14 mouse cellular contexts compared by ENCODE assay signal in genomic region chr16:13207649-13208048, GRCm38 (mm10). TPM values are rescaled to one million over a fixed set of nuclear protein-coding genes. Genes with fewer than 3 reads are reported as not detected.
DNase-seq lines count a peak whose midpoint lies in the region; ATAC-seq lines count a peak whose summit lies in the region.
"Had no signal": no experiment of that assay in that cellular context is flagged by ENCODE, and none has a peak within 500 bp of the region (broad histone marks: within the 10 kb centered on the region; RNA-seq: fewer than 3 reads in every experiment).

No protein-coding gene starts in this region.

- WGBS in hindbrain, embryonic 14.5 days, result 48% methylated on average over 5 of the region's 5 CpGs
- WGBS in hindbrain, embryonic 10.5 days, result 63% methylated on average over 5 of the region's 5 CpGs
- WGBS in limb, embryonic 12.5 days, result 19% methylated on average over 5 of the region's 5 CpGs
- WGBS in limb, embryonic 10.5 days, result 57% methylated on average over 5 of the region's 5 CpGs
- WGBS in limb, embryonic 13.5 days, result 10% methylated on average over 5 of the region's 5 CpGs

- H3K9me3 ChIP-seq in hindbrain, embryonic 14.5 days (ENCODE audit: control insufficient read depth, low read length), result no peaks in the 10 kb centered on the region
- H3K9me3 ChIP-seq in hindbrain, embryonic 10.5 days, result no peaks in the 10 kb centered on the region
- no peaks in the 10 kb centered on the region for H3K9me3 ChIP-seq in limb, embryonic 12.5 days
- H3K9me3 ChIP-seq in limb, embryonic 10.5 days (replicated peaks), result no peaks in the 10 kb centered on the region
- H3K9me3 ChIP-seq in limb, embryonic 13.5 days, result no peaks in the 10 kb centered on the region
- H3K9me3 ChIP-seq: forebrain, embryonic 15.5 days; liver, embryonic 13.5 days; megakaryocyte, embryonic 14.5 days had no signal

- H3K36me3 ChIP-seq in hindbrain, embryonic 14.5 days (replicated peaks; ENCODE audit: control insufficient read depth, insufficient read depth), result no peaks in the 10 kb centered on the region
- H3K36me3 ChIP-seq in hindbrain, embryonic 10.5 days, result no peaks in the 10 kb centered on the region
- no peaks in the 10 kb centered on the region for H3K36me3 ChIP-seq in limb, embryonic 12.5 days
- no peaks in the 10 kb centered on the region for H3K36me3 ChIP-seq in limb, embryonic 10.5 days
- H3K36me3 ChIP-seq in limb, embryonic 13.5 days, result no peaks in the 10 kb centered on the region
- H3K36me3 ChIP-seq: forebrain, embryonic 15.5 days; liver, embryonic 13.5 days had no signal

- DNase-seq in hindbrain, embryonic 14.5 days (ENCODE audit: low spot score), result no peak
- DNase-seq in hindbrain, embryonic 10.5 days (ENCODE audit: low spot score), result no peak
- DNase-seq in limb, embryonic 10.5 days (ENCODE audit: low spot score), result no peak
- peak; percentile 89 for DNase-seq in brain, adult 2 months (ENCODE audit: low read depth, low spot score)
- no peak for DNase-seq in heart, adult 18-20 months
- no peak for DNase-seq in gastrocnemius, postnatal 25 days
- DNase-seq: kidney, adult 9 months; liver, embryonic 13.5 days had no signal

- H3K27ac ChIP-seq in hindbrain, embryonic 14.5 days, result no peak overlapping the region
- H3K27ac ChIP-seq in hindbrain, embryonic 10.5 days, result no peak overlapping the region
- H3K27ac ChIP-seq in limb, embryonic 12.5 days, result no peak overlapping the region
- H3K27ac ChIP-seq in limb, embryonic 10.5 days, result no peak overlapping the region
- H3K27ac ChIP-seq in limb, embryonic 13.5 days, result no peak overlapping the region
- H3K27ac ChIP-seq: forebrain, embryonic 15.5 days; hindbrain, postnatal 0 days; liver, embryonic 13.5 days had no signal

- ATAC-seq in hindbrain, embryonic 14.5 days (ENCODE audit: low FRiP score), result 0 out of 2 replicates have a peak, but pooled peaks have one; percentile 6
- peak; percentile 82; the same call in 1 of the 2 replicates for ATAC-seq in limb, embryonic 12.5 days (ENCODE audit: insufficient number of reproducible peaks, insufficient read depth, low FRiP score, low TSS enrichment, low read depth)
- ATAC-seq in limb, embryonic 13.5 days (ENCODE audit: low FRiP score, low read depth), result peak; percentile 81
- ATAC-seq: forebrain, embryonic 15.5 days; hindbrain, postnatal 0 days; lung, postnatal 0 days had no signal

- no peak overlapping the region for H3K4me2 ChIP-seq in hindbrain, embryonic 14.5 days (replicated peaks)
- no peak overlapping the region for H3K4me2 ChIP-seq in limb, embryonic 12.5 days
- no peak overlapping the region for H3K4me2 ChIP-seq in limb, embryonic 13.5 days (replicated peaks)
- H3K4me2 ChIP-seq: forebrain, embryonic 15.5 days; liver, embryonic 13.5 days had no signal

- no peak overlapping the region for H3K9ac ChIP-seq in hindbrain, embryonic 14.5 days
- no peak overlapping the region for H3K9ac ChIP-seq in limb, embryonic 12.5 days (replicated peaks)
- H3K9ac ChIP-seq in limb, embryonic 13.5 days, result no peak overlapping the region
- H3K9ac ChIP-seq: forebrain, embryonic 15.5 days; liver, embryonic 13.5 days had no signal

- H3K4me1 ChIP-seq in hindbrain, embryonic 14.5 days (replicated peaks; ENCODE audit: control insufficient read depth, insufficient read depth, low read length), result no peaks in the 10 kb centered on the region
- peaks cover 21% of the 10 kb centered on the region for H3K4me1 ChIP-seq in hindbrain, embryonic 10.5 days (replicated peaks)
- H3K4me1 ChIP-seq in limb, embryonic 12.5 days (replicated peaks), result peaks cover 16% of the 10 kb centered on the region
- peaks cover 16% of the 10 kb centered on the region for H3K4me1 ChIP-seq in limb, embryonic 10.5 days
- peaks cover 11% of the 10 kb centered on the region for H3K4me1 ChIP-seq in limb, embryonic 13.5 days
- H3K4me1 ChIP-seq: forebrain, embryonic 15.5 days; megakaryocyte, embryonic 14.5 days had no signal

- no peaks in the 10 kb centered on the region for H3K27me3 ChIP-seq in hindbrain, embryonic 14.5 days (ENCODE audit: control insufficient read depth, insufficient read depth, low read length)
- no peaks in the 10 kb centered on the region for H3K27me3 ChIP-seq in hindbrain, embryonic 10.5 days (ENCODE audit: insufficient read depth, poor library complexity, severe bottlenecking)
- no peaks in the 10 kb centered on the region for H3K27me3 ChIP-seq in limb, embryonic 12.5 days
- H3K27me3 ChIP-seq in limb, embryonic 10.5 days (ENCODE audit: low read depth, poor library complexity, severe bottlenecking), result no peaks in the 10 kb centered on the region
- no peaks in the 10 kb centered on the region for H3K27me3 ChIP-seq in limb, embryonic 13.5 days
- H3K27me3 ChIP-seq: forebrain, embryonic 15.5 days; liver, embryonic 13.5 days had no signal

- H3K4me3 ChIP-seq in hindbrain, embryonic 14.5 days (replicated peaks; ENCODE audit: low read length), result no peak overlapping the region
- H3K4me3 ChIP-seq in hindbrain, embryonic 10.5 days, result no peak overlapping the region
- H3K4me3 ChIP-seq in limb, embryonic 12.5 days (replicated peaks), result no peak overlapping the region
- no peak overlapping the region for H3K4me3 ChIP-seq in limb, embryonic 10.5 days
- H3K4me3 ChIP-seq in limb, embryonic 13.5 days, result no peak overlapping the region
- H3K4me3 ChIP-seq: forebrain, embryonic 15.5 days; liver, embryonic 13.5 days; megakaryocyte, embryonic 14.5 days had no signal

RNA-seq across cellular contexts. Expression of gene Mrtfb, which starts 48.6 kb away (rescaled TPM):
- polyA plus RNA-seq in hindbrain, embryonic 14.5 days (2014; fragmentation: Nextera tagmentation; extraction: Ambion mirVana), result 14.6 and 15.4 TPM in 2 replicates
- 15.6 and 15.8 TPM in 2 replicates for polyA plus RNA-seq in hindbrain, embryonic 10.5 days (2016; fragmentation: Nextera tagmentation; extraction: Ambion mirVana)
- polyA plus RNA-seq in limb, embryonic 12.5 days (2016; fragmentation: Nextera tagmentation; extraction: Ambion mirVana), result 23.1 and 24.7 TPM in 2 replicates
- 17.1 and 21.3 TPM in 2 replicates for polyA plus RNA-seq in limb, embryonic 10.5 days (2016; fragmentation: Nextera tagmentation; extraction: Ambion mirVana)
- 23.0 and 24.0 TPM in 2 replicates for polyA plus RNA-seq in limb, embryonic 13.5 days (2015; fragmentation: Nextera tagmentation; extraction: Ambion mirVana)
- 10 to 100 TPM; 17.8 to 23.0 TPM for total RNA-seq in heart, adult 18-20 months (2021)
- 10 to 100 TPM; 18.8 to 20.7 TPM for total RNA-seq in gastrocnemius, postnatal 25 days (2021)

Comparison
In these comparisons a context has a peak if more than half of its experiments do, and no peak if none do; other contexts are left out.
1. ATAC-seq: peak in every context shown above with its lines; median percentile 82 in limb, embryonic 12.5 days; 81 in limb, embryonic 13.5 days; 6 in hindbrain, embryonic 14.5 days.